Mouse (Mus musculus) C2C12 (cell line): Measurements from ENCODE around the gene Ogg1. TPM values are rescaled to one million over a fixed set of nuclear protein-coding genes. Genes with fewer than 3 reads are reported as not detected.

Experiments used
- H3K27me3 ChIP-seq: one replicate; pipeline ENCODE4 v1.6.1; 2011; ENCODE audit not compliant: control insufficient read depth, insufficient read depth, insufficient read length
- H3K36me3 ChIP-seq: one replicate; pipeline ENCODE4 v1.6.1; 2011; ENCODE audit not compliant: control insufficient read depth, insufficient read depth
- H3K4me3 ChIP-seq: one replicate; pipeline ENCODE4 v1.5.1; 2011; ENCODE audit warnings: mild to moderate bottlenecking, control low read depth; ENCODE audit not compliant: poor library complexity, insufficient read depth, severe bottlenecking
- H3K79me2 ChIP-seq: one replicate; pipeline ENCODE4 v1.6.1; 2011; ENCODE audit not compliant: control insufficient read depth, insufficient read depth
- H3K79me3 ChIP-seq: one replicate; pipeline ENCODE4 v1.6.1; 2011; ENCODE audit warnings: low read depth, control low read depth
- H3ac ChIP-seq: one replicate; pipeline ENCODE3; 2011; ENCODE audit warnings: low read depth; ENCODE audit not compliant: control insufficient read depth, insufficient read length
- CEBPB ChIP-seq: IDR thresholded peaks from one replicate; pipeline ENCODE4 v1.6.1; 2011; ENCODE audit warnings: low read depth, mild to moderate bottlenecking, control low read depth, moderate library complexity
- CTCF ChIP-seq: IDR thresholded peaks from one replicate; pipeline ENCODE4 v1.5.1; 2011; ENCODE audit not compliant: control insufficient read depth, insufficient read depth, insufficient read length
- FOSL1 ChIP-seq: IDR thresholded peaks from one replicate; pipeline ENCODE4 v1.8.0; 2011; ENCODE audit warnings: mild to moderate bottlenecking, low read length; ENCODE audit not compliant: poor library complexity, insufficient read depth, severe bottlenecking
- MAX ChIP-seq: IDR thresholded peaks from one replicate; pipeline ENCODE4 v1.6.1; 2011; ENCODE audit warnings: mild to moderate bottlenecking, control low read depth
- MYOD1 ChIP-seq: IDR thresholded peaks from one replicate; pipeline ENCODE4 v1.6.1; 2011; ENCODE audit warnings: low read depth; ENCODE audit not compliant: control insufficient read depth, insufficient read length
- MYOG ChIP-seq: IDR thresholded peaks from one replicate; pipeline ENCODE4 v1.6.1; 2011; ENCODE audit not compliant: control insufficient read depth, insufficient read length; ENCODE audit errors: extremely low read depth
- USF1 ChIP-seq: IDR thresholded peaks from one replicate; pipeline ENCODE4 v1.6.1; 2011; ENCODE audit warnings: low read depth, mild to moderate bottlenecking, control low read depth, moderate library complexity
- polyA plus RNA-seq: library from polyadenylated mRNA; unstranded; fragments of >200 nt; fragmentation: generic; extraction: Trizol; gene quantifications from one replicate; pipeline ENCODE4 v1.2.1, GENCODE M21; 2012; ENCODE audit warnings: missing spikeins

Gene Ogg1
- polyA plus RNA-seq, 1 experiment = 18.5 TPM

GRCm38 (mm10) chr6:113286316-113286715 is 40.5 kb upstream of the Ogg1 start:
- H3K79me2 ChIP-seq = no peaks in the 10 kb centered on the region
- no peaks in the 10 kb centered on the region for H3K79me3 ChIP-seq
- TF ChIP-seq MAX (no peak), FOSL1 (no peak), MYOG (no peak), CEBPB (no peak), MYOD1 (no peak), USF1 (no peak), CTCF (no peak)
- H3ac ChIP-seq = no peak overlapping the region
- peaks cover 36% of the 10 kb centered on the region for H3K27me3 ChIP-seq
- H3K36me3 ChIP-seq = no peaks in the 10 kb centered on the region
- no peak overlapping the region for H3K4me3 ChIP-seq

DNA sequence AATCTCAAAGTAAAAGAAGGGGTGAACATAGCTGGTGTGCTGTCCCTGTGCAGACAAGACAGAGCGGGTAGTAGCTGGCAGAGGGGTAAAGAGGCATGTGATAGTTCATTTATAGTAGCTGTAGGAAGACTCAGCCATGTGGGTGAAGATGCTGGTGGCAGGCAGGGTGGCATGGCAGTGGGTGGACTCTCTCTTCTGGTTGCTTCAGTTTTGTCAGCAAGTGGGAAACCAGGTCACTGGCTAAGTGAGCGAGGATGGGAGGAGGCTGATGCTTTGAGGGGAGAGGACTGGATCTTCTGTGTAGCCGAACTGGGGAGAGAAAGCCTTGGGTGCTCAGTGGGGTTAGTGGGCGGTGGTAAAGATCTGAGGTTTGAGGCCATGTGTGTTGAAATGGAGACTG is 39.5 kb upstream of the Ogg1 start:
- Histone ChIP-seq H3ac (no peak overlapping the region), H3K79me3 (no peaks in the 10 kb centered on the region), H3K4me3 (no peak overlapping the region), H3K36me3 (no peaks in the 10 kb centered on the region), H3K79me2 (no peaks in the 10 kb centered on the region), H3K27me3 (peaks cover 39% of the 10 kb centered on the region)
- TF ChIP-seq MYOD1 (no peak), FOSL1 (no peak), CEBPB (no peak), CTCF (no peak), MYOG (no peak), MAX (no peak), USF1 (no peak)

DNA sequence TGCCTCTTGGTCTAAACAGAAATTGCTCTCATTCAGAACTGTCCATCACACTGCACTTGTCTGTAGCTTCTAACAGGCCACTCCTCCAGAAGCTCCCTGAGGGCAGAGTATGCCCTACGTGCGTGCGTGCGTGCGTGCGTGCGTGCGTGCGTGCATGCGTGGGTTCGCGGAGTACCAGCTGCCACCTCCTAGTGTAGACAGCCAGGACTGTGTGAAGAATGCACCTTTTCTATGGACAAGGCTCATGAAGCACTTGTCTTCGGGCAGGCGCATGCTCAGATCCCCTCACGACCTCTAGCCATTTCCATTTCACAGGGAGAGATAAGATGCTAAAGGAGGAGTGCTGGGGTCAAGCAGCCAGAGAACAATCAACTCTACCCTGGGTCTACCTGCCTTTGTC is 37.4 kb upstream of the Ogg1 start:
- no peak overlapping the region for H3K4me3 ChIP-seq
- H3K36me3 ChIP-seq = no peaks in the 10 kb centered on the region
- H3K79me3 ChIP-seq = no peaks in the 10 kb centered on the region
- peaks cover 18% of the 10 kb centered on the region for H3K27me3 ChIP-seq
- TF ChIP-seq MYOG = no peak
- TF ChIP-seq MYOD1 = no peak
- TF ChIP-seq CTCF = no peak
- TF ChIP-seq FOSL1 = no peak
- no peak for TF ChIP-seq MAX
- TF ChIP-seq CEBPB = no peak
- TF ChIP-seq USF1 = no peak
- no peaks in the 10 kb centered on the region for H3K79me2 ChIP-seq
- no peak overlapping the region for H3ac ChIP-seq

DNA sequence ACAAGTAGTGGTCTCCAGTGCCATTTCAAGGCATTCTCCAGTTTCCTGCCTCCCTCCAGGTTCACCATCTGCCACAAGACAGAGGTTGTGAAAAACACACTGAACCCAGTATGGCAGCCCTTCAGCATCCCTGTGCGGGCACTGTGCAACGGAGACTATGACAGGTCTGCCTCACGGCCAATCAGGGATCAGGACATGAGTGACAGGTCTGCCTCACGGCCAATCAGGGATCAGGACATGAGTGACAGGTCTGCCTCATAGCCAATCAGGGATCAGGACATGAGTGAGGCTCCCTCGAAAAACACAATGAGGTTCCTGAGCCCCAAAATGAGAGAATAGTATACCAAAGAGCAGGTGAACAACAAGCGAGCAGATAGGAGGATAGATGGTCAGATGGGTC is 36.4 kb upstream of the Ogg1 start:
- Histone ChIP-seq H3K79me3 (no peaks in the 10 kb centered on the region), H3K27me3 (peaks cover 17% of the 10 kb centered on the region), H3K4me3 (no peak overlapping the region), H3K36me3 (no peaks in the 10 kb centered on the region), H3ac (no peak overlapping the region), H3K79me2 (no peaks in the 10 kb centered on the region)
- TF ChIP-seq MYOD1 = no peak
- TF ChIP-seq MAX = no peak
- no peak for TF ChIP-seq CEBPB
- no peak for TF ChIP-seq USF1
- TF ChIP-seq CTCF = no peak

DNA sequence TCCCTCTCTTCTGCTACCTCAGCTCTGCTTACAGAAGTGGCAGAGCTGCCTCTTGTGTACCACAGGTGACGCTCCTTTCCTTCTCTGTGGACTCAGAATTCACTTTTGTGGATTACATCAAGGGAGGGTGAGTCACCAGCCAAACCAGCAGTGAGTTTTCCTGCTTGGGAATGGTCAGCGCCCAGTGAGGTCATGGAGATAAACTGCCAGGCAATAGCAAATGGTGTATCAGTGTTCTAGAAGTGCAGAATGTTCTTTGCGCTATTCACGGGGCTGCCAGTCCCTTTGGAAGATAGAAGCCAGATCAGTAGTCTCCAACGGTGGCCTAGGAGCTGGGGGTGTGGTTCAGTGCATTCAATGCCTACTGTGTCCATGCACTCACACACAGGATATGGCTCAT is 33.8 kb upstream of the Ogg1 start:
- H3K4me3 ChIP-seq = no peak overlapping the region
- H3K36me3 ChIP-seq = no peaks in the 10 kb centered on the region
- H3K79me3 ChIP-seq = no peaks in the 10 kb centered on the region
- no peak overlapping the region for H3ac ChIP-seq
- peaks cover 7% of the 10 kb centered on the region for H3K27me3 ChIP-seq
- TF ChIP-seq MYOD1 (no peak), CEBPB (no peak), MAX (no peak), MYOG (no peak), FOSL1 (no peak), USF1 (no peak), CTCF (no peak)
- H3K79me2 ChIP-seq = no peaks in the 10 kb centered on the region

DNA sequence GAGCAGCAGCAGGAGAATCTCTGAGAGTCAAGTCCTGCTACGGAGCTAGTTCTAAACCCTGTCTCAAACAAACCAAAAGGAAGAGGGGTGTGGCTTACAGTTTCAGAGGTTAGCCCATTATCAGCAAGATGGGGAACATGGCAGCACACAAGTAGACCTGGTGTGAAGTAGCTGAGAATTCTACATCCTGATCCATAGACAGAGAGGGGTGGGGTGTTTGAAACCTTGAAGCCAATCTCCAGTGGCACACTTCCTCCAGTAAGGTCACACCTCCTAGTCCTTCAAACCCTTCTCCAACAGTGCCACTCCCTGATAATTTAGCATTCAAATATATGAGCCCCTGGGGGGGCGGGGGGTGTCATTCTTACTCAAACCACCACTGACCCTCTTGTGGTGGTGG is 30.7 kb upstream of the Ogg1 start:
- H3K4me3 ChIP-seq = no peak overlapping the region
- peaks cover 4% of the 10 kb centered on the region for H3K27me3 ChIP-seq
- no peak overlapping the region for H3ac ChIP-seq
- no peaks in the 10 kb centered on the region for H3K36me3 ChIP-seq
- no peaks in the 10 kb centered on the region for H3K79me3 ChIP-seq
- H3K79me2 ChIP-seq = no peaks in the 10 kb centered on the region
- TF ChIP-seq USF1 = no peak
- TF ChIP-seq MYOD1 = no peak
- TF ChIP-seq MYOG = no peak
- TF ChIP-seq FOSL1 = no peak
- TF ChIP-seq CTCF = no peak
- TF ChIP-seq MAX = no peak
- TF ChIP-seq CEBPB = no peak
